Mouse (Mus musculus) central nervous system, embryonic 18 days (tissue): ENCODE results near the gene Atg4b. TPM values are rescaled to one million over a fixed set of nuclear protein-coding genes. Genes with fewer than 3 reads are reported as not detected.

Experiments
- polyA plus RNA-seq: library from polyadenylated mRNA; depleted of rRNA; stranded (reverse); fragments of >200 nt; gene quantifications from 2 replicates; pipeline ENCODE4 v1.2.3, GENCODE M21; 2012; rRNA removed

Gene Atg4b
- 61.7 and 62.5 TPM in 2 replicates for polyA plus RNA-seq

GRCm38 (mm10) chr1:93751290-93751689 lies at the start of gene Atg4b:
Gene Atg4b, plus strand, starts transcription at chr1:93751500.

GRCm38 (mm10) chr1:93754573-93755290 lies 3.4 kb downstream of the Atg4b start, which contains the start of gene Thap4:
Gene Thap4, minus strand, starts transcription at chr1:93754864.

GRCm38 (mm10) chr1:93801741-93802238 lies 50.5 kb downstream of the Atg4b start, which contains the start of gene Dtymk:
Gene Dtymk, minus strand, starts transcription at chr1:93801934.

GRCm38 (mm10) chr1:93803556-93804507 lies 52.5 kb downstream of the Atg4b start, which contains the start of gene Ing5:
Gene Ing5, plus strand, starts transcription at chr1:93803965.

GRCm38 (mm10) chr1:93824609-93825008 lies 73.3 kb downstream of the Atg4b start, which contains the start of gene D2hgdh:
Gene D2hgdh, plus strand, starts transcription at chr1:93824909.

Other genes with a start within 250 kb of the Atg4b start
- 3.2 and 4.2 TPM in 2 replicates for gene Farp2, start 239.4 kb upstream of the Atg4b start, polyA plus RNA-seq
- 396 and 402 TPM in 2 replicates for gene Stk25, start 92.8 kb upstream of the Atg4b start, polyA plus RNA-seq
- gene Bok, start 65.8 kb upstream of the Atg4b start, polyA plus RNA-seq, result 84.4 and 91.5 TPM in 2 replicates
- 46.6 and 51.7 TPM in 2 replicates for gene Thap4, start 3.4 kb downstream of the Atg4b start, polyA plus RNA-seq
- 191 and 196 TPM in 2 replicates for gene Dtymk, start 50.4 kb downstream of the Atg4b start, polyA plus RNA-seq
- 8.7 and 9.1 TPM in 2 replicates for gene Ing5, start 52.5 kb downstream of the Atg4b start, polyA plus RNA-seq
- gene D2hgdh, start 73.4 kb downstream of the Atg4b start, polyA plus RNA-seq, result 17.2 and 18.9 TPM in 2 replicates
- gene Gal3st2, start 109.8 kb downstream of the Atg4b start, polyA plus RNA-seq, result 0.07 TPM in 1 of 2 replicates, not detected in the other
- gene Gal3st2b, start 166.8 kb downstream of the Atg4b start, polyA plus RNA-seq, result not detected in 2 replicates
- not detected in 2 replicates for gene Gal3st2c, start 239.0 kb downstream of the Atg4b start, polyA plus RNA-seq